In the genomic region with DNA sequence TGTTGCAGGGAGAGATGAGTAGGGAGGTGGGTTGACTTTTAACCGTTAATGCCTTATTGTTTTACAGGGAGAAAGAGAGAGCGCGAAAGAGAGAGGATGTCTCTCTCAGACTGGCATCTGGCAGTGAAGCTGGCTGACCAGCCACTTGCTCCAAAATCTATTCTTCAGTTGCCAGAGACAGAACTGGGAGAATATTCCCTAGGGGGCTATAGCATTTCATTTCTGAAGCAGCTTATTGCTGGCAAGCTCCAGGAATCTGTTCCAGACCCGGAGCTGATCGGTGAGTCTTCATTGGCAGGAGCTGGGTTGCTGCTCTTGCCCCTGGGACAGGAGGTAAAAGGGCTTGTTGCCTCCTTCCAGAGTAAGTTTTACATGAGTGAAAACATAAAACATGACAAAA, we compare ENCODE assay signal across 22 mouse cellular contexts. TPM values are rescaled to one million over a fixed set of nuclear protein-coding genes. Genes with fewer than 3 reads are reported as not detected.
DNase-seq lines count a peak whose midpoint lies in the region; ATAC-seq and TF ChIP-seq lines count a peak whose summit lies in the region.
"Had no signal": no experiment of that assay in that cellular context is flagged by ENCODE, and none has a peak within 500 bp of the region (broad histone marks: within the 10 kb centered on the region; RNA-seq: fewer than 3 reads in every experiment).

No protein-coding gene starts in this region.

- no peak overlapping the region for H3K27ac ChIP-seq in embryonic facial prominence, embryonic 13.5 days
- no peak overlapping the region for H3K27ac ChIP-seq in embryonic facial prominence, embryonic 10.5 days (replicated peaks)
- no peak overlapping the region for H3K27ac ChIP-seq in testis, adult 2 months (ENCODE audit: control insufficient read depth, insufficient read depth, low read depth, low read length)
- H3K27ac ChIP-seq: forebrain, embryonic 10.5 days; forebrain, embryonic 13.5 days; gastrocnemius, adult 2 months; hindbrain, embryonic 12.5 days; hindbrain, embryonic 15.5 days; intestine, embryonic 15.5 days had no signal

- TF ChIP-seq CTCF in testis, adult 2 months (IDR thresholded peaks at IDR 0.05; ENCODE audit: control insufficient read depth, insufficient read depth, insufficient replicate concordance, low read depth, low read length), result no peak

- peaks cover 16% of the 10 kb centered on the region for H3K36me3 ChIP-seq in embryonic facial prominence, embryonic 13.5 days
- H3K36me3 ChIP-seq in embryonic facial prominence, embryonic 10.5 days (replicated peaks), result peaks cover 25% of the 10 kb centered on the region
- no peaks in the 10 kb centered on the region; the same call in 1 of the 2 replicates for H3K36me3 ChIP-seq in testis, adult 2 months (ENCODE audit: control insufficient read depth, insufficient read depth, low read length)

- H3K27me3 ChIP-seq in embryonic facial prominence, embryonic 13.5 days, result no peaks in the 10 kb centered on the region
- H3K27me3 ChIP-seq in embryonic facial prominence, embryonic 10.5 days (replicated peaks; ENCODE audit: low read depth, poor library complexity, severe bottlenecking), result no peaks in the 10 kb centered on the region
- H3K27me3 ChIP-seq in testis, adult 2 months (ENCODE audit: control insufficient read depth, insufficient read depth, low read length), result no peaks in the 10 kb centered on the region
- H3K27me3 ChIP-seq: forebrain, embryonic 13.5 days; hindbrain, embryonic 12.5 days; hindbrain, embryonic 15.5 days; intestine, embryonic 15.5 days; Patski had no signal

- H3K4me2 ChIP-seq in embryonic facial prominence, embryonic 13.5 days, result peak overlapping the region; percentile 5; the same call in 1 of the 2 replicates
- H3K4me2 ChIP-seq: heart, embryonic 11.5 days; intestine, embryonic 15.5 days had no signal

- DNase-seq in adrenal gland, postnatal 10 days, result peak; percentile 26
- no peak for DNase-seq in adrenal gland, adult 18-20 months (ENCODE audit: low spot score in 2 of 2)
- DNase-seq in embryonic facial prominence, embryonic 10.5 days (ENCODE audit: low spot score), result no peak
- no peak for DNase-seq in testis, postnatal 14 days (ENCODE audit: low spot score)
- DNase-seq: adrenal gland, adult 8-10 months; cerebellum, adult 18-20 months; cerebellum, adult 9-11 months; cerebellum, postnatal 25 days; gastrocnemius, adult 2 months; gastrocnemius, postnatal 14 days; heart, adult 11 months; kidney, adult 11 months had no signal

- ATAC-seq in embryonic facial prominence, embryonic 13.5 days (ENCODE audit: insufficient number of reproducible peaks, insufficient read depth, low FRiP score, low TSS enrichment, low read depth), result no peak
- ATAC-seq: forebrain, embryonic 13.5 days; forebrain, embryonic 16.5 days; intestine, embryonic 15.5 days; Patski had no signal

- TF ChIP-seq POLR2A in testis, adult 2 months (IDR thresholded peaks at IDR 0.05; ENCODE audit: control insufficient read depth, low read depth, low read length), result no peak

- no peak overlapping the region for H3K4me3 ChIP-seq in embryonic facial prominence, embryonic 13.5 days
- H3K4me3 ChIP-seq in embryonic facial prominence, embryonic 10.5 days, result no peak overlapping the region
- peak overlapping the region; percentile 34 for H3K4me3 ChIP-seq in testis, adult 2 months (ENCODE audit: control insufficient read depth, low read depth, low read length)
- H3K4me3 ChIP-seq: forebrain, embryonic 10.5 days; forebrain, embryonic 13.5 days; hindbrain, embryonic 12.5 days; hindbrain, embryonic 15.5 days; intestine, embryonic 15.5 days had no signal

- H3K9ac ChIP-seq in embryonic facial prominence, embryonic 13.5 days, result no peak overlapping the region
- H3K9ac ChIP-seq: forebrain, embryonic 13.5 days; hindbrain, embryonic 12.5 days; hindbrain, embryonic 15.5 days; intestine, embryonic 15.5 days had no signal

- H3K4me1 ChIP-seq in embryonic facial prominence, embryonic 13.5 days, result peaks cover 13% of the 10 kb centered on the region
- peaks cover 19% of the 10 kb centered on the region for H3K4me1 ChIP-seq in embryonic facial prominence, embryonic 10.5 days
- H3K4me1 ChIP-seq in testis, adult 2 months (ENCODE audit: control insufficient read depth, insufficient read depth, low read length), result peaks cover 2% of the 10 kb centered on the region
- H3K4me1 ChIP-seq: intestine, embryonic 15.5 days had no signal

- H3K9me3 ChIP-seq in embryonic facial prominence, embryonic 13.5 days, result no peaks in the 10 kb centered on the region
- H3K9me3 ChIP-seq in embryonic facial prominence, embryonic 10.5 days, result no peaks in the 10 kb centered on the region
- H3K9me3 ChIP-seq: forebrain, embryonic 10.5 days; forebrain, embryonic 13.5 days; hindbrain, embryonic 12.5 days; hindbrain, embryonic 15.5 days; intestine, embryonic 15.5 days had no signal

- whole genome bisulfite sequencing in embryonic facial prominence, embryonic 13.5 days, result 76% methylated on average over 5 of the region's 5 CpGs
- WGBS in embryonic facial prominence, embryonic 10.5 days, result 86% methylated on average over 5 of the region's 5 CpGs

RNA-seq across cellular contexts. Expression of gene Ubl7, which starts 1.8 kb away (rescaled TPM):
- total RNA-seq in adrenal gland, postnatal 10 days (2021), result 10 to 100 TPM; 71.2 to 74.8 TPM
- 10 to 100 TPM; 66.7 to 73.4 TPM for total RNA-seq in adrenal gland, adult 18-20 months (2021)
- 111 and 120 TPM in 2 replicates for polyA plus RNA-seq in embryonic facial prominence, embryonic 13.5 days (2015; fragmentation: Nextera tagmentation; extraction: Ambion mirVana)
- 118 and 130 TPM in 2 replicates for polyA plus RNA-seq in embryonic facial prominence, embryonic 10.5 days (2016; fragmentation: Nextera tagmentation; extraction: Ambion mirVana)
- 714 and 753 TPM in 2 replicates for polyA plus RNA-seq in testis, adult 2 months (2012; rRNA removed)

RNA-seq across cellular contexts. Expression of gene Sema7a, which starts 27.3 kb away (rescaled TPM):
- total RNA-seq in adrenal gland, postnatal 10 days (2021), result 10 to 100 TPM; 18.0 to 19.8 TPM
- total RNA-seq in adrenal gland, adult 18-20 months (2021), result 10 to 100 TPM; 10.4 to 21.1 TPM
- polyA plus RNA-seq in embryonic facial prominence, embryonic 13.5 days (2015; fragmentation: Nextera tagmentation; extraction: Ambion mirVana), result 0.55 and 1.0 TPM in 2 replicates
- 0.08 and 0.25 TPM in 2 replicates for polyA plus RNA-seq in embryonic facial prominence, embryonic 10.5 days (2016; fragmentation: Nextera tagmentation; extraction: Ambion mirVana)
- 23.7 and 27.9 TPM in 2 replicates for polyA plus RNA-seq in testis, adult 2 months (2012; rRNA removed)

Comparison
In these comparisons a context has a peak if more than half of its experiments do, and no peak if none do; other contexts are left out.
1. RNA of gene Sema7a, which starts 27.3 kb away (polyA plus RNA-seq): 23.7 to 27.9 TPM in testis, adult 2 months; 0.55 to 1.0 TPM in embryonic facial prominence, embryonic 13.5 days and 0.08 to 0.25 TPM in embryonic facial prominence, embryonic 10.5 days; every median in the first group is over 10 times any median in the second.